Mouse (Mus musculus) C2C12 (cell line): Measurements from ENCODE around the gene Ubap1.

ENCODE experiments used
- CEBPB ChIP-seq: IDR thresholded peaks from one replicate; pipeline ENCODE4 v1.6.1; 2011; ENCODE audit warnings: low read depth, mild to moderate bottlenecking, control low read depth, moderate library complexity
- CTCF ChIP-seq: IDR thresholded peaks from one replicate; pipeline ENCODE4 v1.5.1; 2011; ENCODE audit not compliant: control insufficient read depth, insufficient read depth, insufficient read length
- FOSL1 ChIP-seq: IDR thresholded peaks from one replicate; pipeline ENCODE4 v1.8.0; 2011; ENCODE audit warnings: mild to moderate bottlenecking, low read length; ENCODE audit not compliant: poor library complexity, insufficient read depth, severe bottlenecking
- MAX ChIP-seq: IDR thresholded peaks from one replicate; pipeline ENCODE4 v1.6.1; 2011; ENCODE audit warnings: mild to moderate bottlenecking, control low read depth
- MYOD1 ChIP-seq: IDR thresholded peaks from one replicate; pipeline ENCODE4 v1.6.1; 2011; ENCODE audit warnings: low read depth; ENCODE audit not compliant: control insufficient read depth, insufficient read length
- MYOG ChIP-seq: IDR thresholded peaks from one replicate; pipeline ENCODE4 v1.6.1; 2011; ENCODE audit not compliant: control insufficient read depth, insufficient read length; ENCODE audit errors: extremely low read depth
- USF1 ChIP-seq: IDR thresholded peaks from one replicate; pipeline ENCODE4 v1.6.1; 2011; ENCODE audit warnings: low read depth, mild to moderate bottlenecking, control low read depth, moderate library complexity

DNA sequence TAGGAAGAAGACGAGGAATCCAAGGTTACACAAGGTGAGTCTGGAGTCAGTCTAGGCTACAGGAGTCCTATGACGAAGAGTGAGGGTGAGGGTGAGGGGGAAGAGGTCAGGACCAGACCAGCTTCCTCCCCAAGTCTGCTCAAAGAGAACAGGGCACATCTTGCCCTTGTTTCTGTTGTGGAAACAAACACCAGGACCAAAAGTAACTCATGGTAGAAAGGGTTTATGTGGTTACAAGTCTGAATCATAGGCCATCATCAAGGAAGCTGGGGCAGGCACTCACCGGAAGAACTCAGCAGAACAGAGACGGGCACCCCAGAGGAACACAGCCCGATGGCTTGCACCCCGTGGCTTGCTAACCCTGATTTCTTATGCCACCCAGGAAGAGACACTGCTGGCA lies 21.9 kb upstream of the Ubap1 start:
- TF ChIP-seq CTCF (no peak), USF1 (no peak), MYOG (no peak), MAX (no peak), MYOD1 (no peak), CEBPB (no peak), FOSL1 (no peak)
